Mouse (Mus musculus) kidney, adult 2 months (tissue): ENCODE measurements around the gene Atxn3.

Experiments
- CTCF ChIP-seq: fragments of 200-500 bp; conservative IDR thresholded peaks from 2 replicates; pipeline ENCODE4 v1.5.1; 2011; ENCODE audit warnings: low read depth, mild to moderate bottlenecking, control low read depth, low read length, moderate library complexity, mixed read lengths; ENCODE audit not compliant: insufficient read depth, insufficient read length
- POLR2A ChIP-seq: fragments of 200-500 bp; IDR thresholded peaks from one replicate; pipeline ENCODE4 v1.6.1; 2011; ENCODE audit warnings: low read depth, low read length, control low read depth

DNA sequence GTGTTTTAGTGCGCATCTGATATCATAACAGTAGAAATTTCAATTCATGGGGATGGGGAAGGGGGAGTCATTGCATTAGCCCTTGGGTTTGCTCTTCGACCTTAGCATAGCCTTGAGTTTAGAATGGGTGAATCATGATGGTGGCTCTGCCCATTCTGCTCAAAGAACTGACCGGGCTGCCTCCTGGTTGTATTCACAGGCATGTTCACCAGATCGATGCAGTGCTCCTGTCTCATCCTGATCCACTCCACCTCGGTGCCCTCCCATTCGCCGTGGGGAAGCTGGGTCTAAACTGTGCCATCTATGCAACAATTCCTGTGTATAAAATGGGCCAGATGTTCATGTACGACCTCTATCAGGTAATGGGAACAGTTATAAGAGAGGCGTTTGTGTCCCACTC lies 24.9 kb upstream of the Atxn3 start:
- no peak for TF ChIP-seq POLR2A
- no peak for TF ChIP-seq CTCF
